Mouse (Mus musculus): ENCODE measurements around the gene Ckap2. TPM values are rescaled to one million over a fixed set of nuclear protein-coding genes. Genes with fewer than 3 reads are reported as not detected.

Ckap2 gene
- polyA plus RNA-seq, 1 experiment from 2014 or later, result 33.0 TPM

DNA sequence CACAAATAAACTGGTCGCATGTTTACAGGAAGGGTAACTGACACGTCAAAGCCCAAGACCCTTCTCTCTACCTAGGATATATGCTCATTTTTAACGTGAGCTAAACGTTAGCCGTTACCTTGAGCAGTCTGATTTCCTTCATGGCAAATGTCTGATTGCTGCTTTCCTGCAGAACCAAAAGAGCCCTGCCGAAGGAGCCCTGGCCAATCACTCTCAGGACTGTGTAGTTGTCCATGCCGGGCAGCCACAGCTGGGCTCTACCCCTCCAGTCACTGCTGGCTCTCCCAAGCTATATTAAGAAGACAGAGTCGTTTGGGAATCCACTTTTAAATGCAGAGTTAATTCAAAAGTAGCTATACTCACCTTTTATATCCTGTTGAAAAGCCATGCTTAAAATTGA lies 23.4 kb downstream of the Ckap2 start:
- no peak overlapping the region for H3K4me2 ChIP-seq (ENCODE audit: low read depth, low read length)
- WGBS, result 72% methylated on average over 8 of the region's 8 CpGs
- H3K4me3 ChIP-seq (ENCODE audit: low read length), result no peak overlapping the region
- ATAC-seq, result no peak
- H3K36me3 ChIP-seq (ENCODE audit: control insufficient read depth, insufficient read depth, low read length), result peaks cover 3% of the 10 kb centered on the region; the same call in 1 of the 2 replicates
- no peaks in the 10 kb centered on the region for H3K27me3 ChIP-seq (replicated peaks; ENCODE audit: control insufficient read depth, insufficient read depth, low read length)
- no peak overlapping the region for H3K27ac ChIP-seq (ENCODE audit: low read length)
- no peaks in the 10 kb centered on the region for H3K9me3 ChIP-seq (ENCODE audit: control insufficient read depth, low read length)
- H3K9ac ChIP-seq (ENCODE audit: low read depth, low read length), result no peak overlapping the region
- H3K4me1 ChIP-seq (ENCODE audit: control insufficient read depth, insufficient read depth, low read length), result no peaks in the 10 kb centered on the region; the same call in 1 of the 2 replicates

- Histone ChIP-seq H3K4me2 (ENCODE audit: low read depth, low read length) (no peak overlapping the region), H3K36me3 (ENCODE audit: control insufficient read depth, insufficient read depth, low read length) (0 out of 2 replicates have a peak, but pooled peaks cover 3% of the 10 kb centered on the region)
Observed at GRCm38 (mm10) chr8:22150345-22150663, 35.3 kb downstream of the Ckap2 start.

DNA sequence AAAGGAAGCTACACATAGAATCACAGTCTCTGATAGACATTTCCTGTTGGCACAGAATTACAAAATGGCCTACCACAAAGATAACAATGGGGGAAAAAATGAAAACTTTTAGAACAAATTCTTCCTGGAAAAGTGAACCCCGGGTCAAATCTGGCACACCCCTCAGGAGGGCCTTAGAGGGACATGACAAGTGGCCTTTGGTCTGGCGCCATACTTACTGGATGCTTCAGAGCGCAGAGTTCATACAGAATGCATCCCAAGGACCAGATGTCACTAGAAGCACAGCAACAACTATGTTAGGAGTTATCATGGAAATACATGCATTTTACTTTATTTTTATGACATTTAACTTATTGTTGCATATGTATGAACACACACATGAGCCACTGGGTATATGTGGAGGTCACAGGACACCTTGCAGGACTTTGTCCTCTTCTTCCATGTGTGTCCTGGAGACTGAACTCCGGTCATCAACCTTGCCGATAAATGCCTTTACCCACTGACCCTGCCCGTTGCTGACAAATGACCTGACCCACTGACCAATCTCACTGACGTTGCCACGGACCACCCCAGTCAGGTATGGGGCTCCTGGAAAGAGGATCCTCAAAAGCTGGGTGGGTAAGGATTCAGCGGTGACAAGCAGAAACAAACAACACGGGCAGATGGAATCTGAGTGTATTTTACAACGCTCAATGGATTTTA lies 35.8 kb downstream of the Ckap2 start:
- H3K36me3 ChIP-seq (ENCODE audit: control insufficient read depth, insufficient read depth, low read length), result no peaks in the 10 kb centered on the region
- H3K27ac ChIP-seq (ENCODE audit: low read length), result no peak overlapping the region
- no peaks in the 10 kb centered on the region for H3K4me1 ChIP-seq (ENCODE audit: control insufficient read depth, insufficient read depth, low read length)
- H3K27me3 ChIP-seq (replicated peaks; ENCODE audit: control insufficient read depth, insufficient read depth, low read length), result no peaks in the 10 kb centered on the region
- H3K9me3 ChIP-seq (ENCODE audit: control insufficient read depth, low read length), result no peaks in the 10 kb centered on the region
- ATAC-seq, result no peak
- H3K4me2 ChIP-seq (ENCODE audit: low read depth, low read length), result no peak overlapping the region
- WGBS, result 83% methylated on average over 11 of the region's 11 CpGs
- H3K4me3 ChIP-seq (ENCODE audit: low read length), result no peak overlapping the region
- no peak overlapping the region for H3K9ac ChIP-seq (ENCODE audit: low read depth, low read length)

More at GRCm38 (mm10) chr8:22150345-22150663, 35.3 kb downstream of the Ckap2 start:
- 55% methylated on average over 3 of the region's 3 CpGs for WGBS
- H3K4me3 ChIP-seq (ENCODE audit: low read length), result no peak overlapping the region
- ATAC-seq, result no peak
- no peaks in the 10 kb centered on the region for H3K9me3 ChIP-seq (ENCODE audit: control insufficient read depth, low read length)
- no peak overlapping the region for H3K27ac ChIP-seq (ENCODE audit: low read length)
- no peak overlapping the region for H3K9ac ChIP-seq (ENCODE audit: low read depth, low read length)
- H3K4me1 ChIP-seq (ENCODE audit: control insufficient read depth, insufficient read depth, low read length), result no peaks in the 10 kb centered on the region
- H3K27me3 ChIP-seq (replicated peaks; ENCODE audit: control insufficient read depth, insufficient read depth, low read length), result no peaks in the 10 kb centered on the region

- Histone ChIP-seq H3K4me2 (ENCODE audit: low read depth, low read length) (no peak overlapping the region), H3K9me3 (ENCODE audit: control insufficient read depth, low read length) (no peaks in the 10 kb centered on the region), H3K4me1 (ENCODE audit: control insufficient read depth, insufficient read depth, low read length) (no peaks in the 10 kb centered on the region), H3K36me3 (ENCODE audit: control insufficient read depth, insufficient read depth, low read length) (no peaks in the 10 kb centered on the region), H3K4me3 (ENCODE audit: low read length) (no peak overlapping the region), H3K27ac (ENCODE audit: low read length) (no peak overlapping the region), H3K27me3 (replicated peaks; ENCODE audit: control insufficient read depth, insufficient read depth, low read length) (no peaks in the 10 kb centered on the region), H3K9ac (ENCODE audit: low read depth, low read length) (no peak overlapping the region)
- WGBS, result 92% methylated on average over 7 of the region's 7 CpGs
- no peak for ATAC-seq
Observed at GRCm38 (mm10) chr8:22148367-22148740, 37.3 kb downstream of the Ckap2 start.

GRCm38 (mm10) chr8:22147706-22148366 lies 37.8 kb downstream of the Ckap2 start:
- Histone ChIP-seq H3K9me3 (ENCODE audit: control insufficient read depth, low read length) (no peaks in the 10 kb centered on the region), H3K27ac (ENCODE audit: low read length) (no peak overlapping the region), H3K4me2 (ENCODE audit: low read depth, low read length) (no peak overlapping the region), H3K27me3 (replicated peaks; ENCODE audit: control insufficient read depth, insufficient read depth, low read length) (no peaks in the 10 kb centered on the region), H3K36me3 (ENCODE audit: control insufficient read depth, insufficient read depth, low read length) (no peaks in the 10 kb centered on the region), H3K9ac (ENCODE audit: low read depth, low read length) (no peak overlapping the region), H3K4me1 (ENCODE audit: control insufficient read depth, insufficient read depth, low read length) (no peaks in the 10 kb centered on the region), H3K4me3 (ENCODE audit: low read length) (no peak overlapping the region)
- no peak for ATAC-seq
- 77% methylated on average over 9 of the region's 9 CpGs for WGBS

DNA sequence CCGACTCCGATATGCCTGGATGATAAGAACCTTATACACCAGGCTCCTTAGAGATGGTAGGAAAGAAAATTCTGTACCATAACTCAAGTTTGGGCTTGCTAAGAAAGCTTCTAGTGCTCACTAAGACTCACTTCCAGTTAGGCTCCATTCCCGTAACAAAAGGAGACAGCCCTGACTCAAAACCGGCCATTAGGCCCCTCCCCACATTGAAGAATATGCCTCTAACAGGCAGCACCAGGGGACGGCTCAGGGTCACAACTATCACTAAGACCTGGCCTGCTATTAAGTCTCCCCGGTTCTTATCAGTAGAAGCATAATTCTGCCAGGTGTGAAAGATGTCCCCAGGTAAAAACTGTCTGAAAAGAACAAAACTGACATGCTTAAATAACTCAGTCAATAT lies 39.8 kb downstream of the Ckap2 start:
- no peaks in the 10 kb centered on the region for H3K27me3 ChIP-seq (replicated peaks; ENCODE audit: control insufficient read depth, insufficient read depth, low read length)
- H3K9ac ChIP-seq (ENCODE audit: low read depth, low read length), result no peak overlapping the region
- H3K4me2 ChIP-seq (ENCODE audit: low read depth, low read length), result no peak overlapping the region
- H3K4me1 ChIP-seq (ENCODE audit: control insufficient read depth, insufficient read depth, low read length), result no peaks in the 10 kb centered on the region
- no peak overlapping the region for H3K4me3 ChIP-seq (ENCODE audit: low read length)
- 72% methylated on average over 6 of the region's 6 CpGs for WGBS
- H3K27ac ChIP-seq (ENCODE audit: low read length), result no peak overlapping the region
- no peaks in the 10 kb centered on the region for H3K9me3 ChIP-seq (ENCODE audit: control insufficient read depth, low read length)
- H3K36me3 ChIP-seq (ENCODE audit: control insufficient read depth, insufficient read depth, low read length), result no peaks in the 10 kb centered on the region
- ATAC-seq, result no peak

DNA sequence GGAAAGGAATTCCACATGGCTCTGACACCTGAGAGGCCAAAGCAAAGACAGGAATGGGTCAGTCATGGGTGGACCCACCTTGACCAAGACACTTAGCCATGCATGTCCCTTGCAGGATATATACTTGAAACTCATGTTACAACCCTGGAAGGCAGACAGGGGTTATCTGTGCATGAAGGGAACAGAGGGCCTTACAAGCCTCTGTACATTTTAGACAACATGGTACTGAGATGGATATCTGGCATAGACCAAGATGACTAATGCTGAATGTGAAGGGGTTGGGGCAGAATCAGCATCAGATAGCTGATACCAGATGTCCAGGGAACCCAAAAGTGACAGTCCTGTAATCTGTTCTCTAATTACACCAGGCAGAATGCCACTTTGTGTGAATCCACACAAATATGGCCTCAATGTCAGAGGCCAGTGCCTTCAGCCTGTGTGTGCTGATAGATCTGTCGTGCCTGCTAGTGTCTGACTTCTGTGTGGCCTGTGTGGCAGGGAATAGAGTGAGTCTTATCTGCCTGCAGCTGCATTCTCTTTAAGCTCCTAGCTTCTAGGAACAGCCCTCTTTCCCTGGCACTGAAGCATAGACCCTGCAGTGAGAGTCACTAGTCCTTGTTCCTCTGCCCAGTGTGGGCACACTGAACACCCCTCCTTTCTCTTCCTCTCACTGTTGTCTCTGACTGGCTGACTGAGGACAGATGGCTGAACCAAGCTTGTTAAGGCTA lies 41.7 kb downstream of the Ckap2 start:
- no peaks in the 10 kb centered on the region for H3K27me3 ChIP-seq (replicated peaks; ENCODE audit: control insufficient read depth, insufficient read depth, low read length)
- no peak for ATAC-seq
- H3K4me2 ChIP-seq (ENCODE audit: low read depth, low read length), result no peak overlapping the region
- no peak overlapping the region for H3K9ac ChIP-seq (ENCODE audit: low read depth, low read length)
- no peaks in the 10 kb centered on the region for H3K36me3 ChIP-seq (ENCODE audit: control insufficient read depth, insufficient read depth, low read length)
- WGBS, result 81% methylated on average over 1 of the region's 1 CpGs
- no peaks in the 10 kb centered on the region for H3K9me3 ChIP-seq (ENCODE audit: control insufficient read depth, low read length)
- no peak overlapping the region for H3K27ac ChIP-seq (ENCODE audit: low read length)
- no peaks in the 10 kb centered on the region for H3K4me1 ChIP-seq (ENCODE audit: control insufficient read depth, insufficient read depth, low read length)
- no peak overlapping the region for H3K4me3 ChIP-seq (ENCODE audit: low read length)

- Histone ChIP-seq H3K27ac (ENCODE audit: low read length) (no peak overlapping the region), H3K36me3 (ENCODE audit: control insufficient read depth, insufficient read depth, low read length) (no peaks in the 10 kb centered on the region), H3K4me2 (ENCODE audit: low read depth, low read length) (no peak overlapping the region), H3K4me1 (ENCODE audit: control insufficient read depth, insufficient read depth, low read length) (no peaks in the 10 kb centered on the region), H3K9ac (ENCODE audit: low read depth, low read length) (no peak overlapping the region), H3K27me3 (replicated peaks; ENCODE audit: control insufficient read depth, insufficient read depth, low read length) (no peaks in the 10 kb centered on the region), H3K9me3 (ENCODE audit: control insufficient read depth, low read length) (no peaks in the 10 kb centered on the region), H3K4me3 (ENCODE audit: low read length) (no peak overlapping the region)
- 73% methylated on average over 4 of the region's 4 CpGs for WGBS
- ATAC-seq, result no peak
Observed at GRCm38 (mm10) chr8:22142592-22142991, 43.0 kb downstream of the Ckap2 start.

DNA sequence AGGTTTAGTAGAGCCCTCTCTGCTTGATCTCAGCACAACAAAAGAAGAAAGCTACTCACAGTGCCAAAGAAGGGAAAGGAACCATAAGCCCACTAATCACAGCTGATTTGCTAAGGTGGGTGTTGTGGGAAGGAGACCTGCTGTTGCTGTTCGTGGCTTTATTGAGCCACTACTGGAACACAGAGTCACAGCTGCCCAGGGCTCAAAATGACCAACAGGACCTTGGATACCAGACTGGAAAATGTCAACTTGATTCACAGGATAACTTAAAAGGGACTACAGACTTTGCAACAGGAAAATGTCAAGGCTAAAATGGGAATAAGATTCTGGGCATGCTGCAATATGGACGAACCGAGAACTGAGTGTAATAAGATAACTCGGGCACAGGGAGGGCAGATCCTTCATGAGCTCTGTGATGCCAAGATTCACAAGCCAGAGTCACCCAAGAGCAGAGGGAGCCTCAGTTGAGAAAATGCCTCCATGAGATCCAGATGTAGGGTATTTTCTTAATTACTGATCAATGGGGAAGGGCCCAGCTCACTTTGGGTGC lies 43.7 kb downstream of the Ckap2 start:
- no peak for ATAC-seq
- Histone ChIP-seq H3K27me3 (replicated peaks; ENCODE audit: control insufficient read depth, insufficient read depth, low read length) (no peaks in the 10 kb centered on the region), H3K4me1 (ENCODE audit: control insufficient read depth, insufficient read depth, low read length) (no peaks in the 10 kb centered on the region), H3K9me3 (ENCODE audit: control insufficient read depth, low read length) (no peaks in the 10 kb centered on the region), H3K9ac (ENCODE audit: low read depth, low read length) (no peak overlapping the region), H3K27ac (ENCODE audit: low read length) (no peak overlapping the region), H3K36me3 (ENCODE audit: control insufficient read depth, insufficient read depth, low read length) (no peaks in the 10 kb centered on the region), H3K4me3 (ENCODE audit: low read length) (no peak overlapping the region), H3K4me2 (ENCODE audit: low read depth, low read length) (no peak overlapping the region)
- 87% methylated on average over 4 of the region's 4 CpGs for WGBS
